Mouse (Mus musculus): Measurements from ENCODE around the gene Fam160a1.

- no peak for TF ChIP-seq CTCF (conservative IDR thresholded peaks at IDR 0.05; ENCODE audit: low read length)
- TF ChIP-seq NANOG (IDR thresholded peaks at IDR 0.05; ENCODE audit: borderline replicate concordance, low read length) = no peak
Measured at GRCm38 (mm10) chr3:85703141-85703882, 113.8 kb downstream of the Fam160a1 start.
